Mouse (Mus musculus) heart, embryonic 11.5 days (tissue): ENCODE measurements around the gene Acss1. TPM values are rescaled to one million over a fixed set of nuclear protein-coding genes. Genes with fewer than 3 reads are reported as not detected.

ENCODE experiments used
- ATAC-seq: fragments of 200-750 bp; cut with Nextera tagmentation; replicated peaks from 2 replicates; pipeline ENCODE4 v1.8.0; 2017; ENCODE audit warnings: moderate library complexity; ENCODE audit not compliant: insufficient number of reproducible peaks, low FRiP score, low TSS enrichment
- H3K27ac ChIP-seq: fragments of 300-500 bp; sonication (generic); 2 replicates; pipeline ENCODE4 v1.5.1; 2014; ENCODE audit warnings: mild to moderate bottlenecking, low read depth, low read length
- H3K27me3 ChIP-seq: fragments of 300-500 bp; sonication (generic); 2 replicates; pipeline ENCODE4 v1.6.1; 2014; ENCODE audit warnings: mild to moderate bottlenecking, low read length, mixed read lengths; ENCODE audit not compliant: control insufficient read depth, insufficient read depth
- H3K36me3 ChIP-seq: fragments of 300-500 bp; sonication (generic); 2 replicates; pipeline ENCODE4 v1.6.1; 2014; ENCODE audit warnings: mild to moderate bottlenecking, low read length, moderate library complexity, mixed read lengths; ENCODE audit not compliant: control insufficient read depth, insufficient read depth
- H3K4me1 ChIP-seq: fragments of 300-500 bp; sonication (generic); 2 replicates; pipeline ENCODE4 v1.6.1; 2014; ENCODE audit warnings: low read length; ENCODE audit not compliant: control insufficient read depth, insufficient read depth
- H3K4me2 ChIP-seq: fragments of 300-500 bp; sonication (generic); 2 replicates; pipeline ENCODE4 v1.6.1; 2014; ENCODE audit warnings: mild to moderate bottlenecking, moderate library complexity
- H3K4me3 ChIP-seq: fragments of 300-500 bp; sonication (generic); 2 replicates; pipeline ENCODE4 v1.5.1; 2014; ENCODE audit warnings: low read depth, low read length
- H3K9ac ChIP-seq: fragments of 300-500 bp; sonication (generic); 2 replicates; pipeline ENCODE4 v1.6.1; 2014; ENCODE audit warnings: mild to moderate bottlenecking, low read depth, low read length, moderate library complexity
- H3K9me3 ChIP-seq: fragments of 300-500 bp; sonication (generic); replicated peaks from 2 replicates; pipeline ENCODE4 v1.6.1; 2016; ENCODE audit warnings: low read length; ENCODE audit not compliant: control insufficient read depth
- WGBS: fragments of 180-500 bp; shearing (Covaris S2); extraction: QIAGEN DNeasy Blood & Tissue Kit; methylation state at CpG from one replicate; pipeline ENCODE4 v1.1.7; 2014; ENCODE audit not compliant: insufficient replicate concordance; 5-methylcytosine and 5-hydroxymethylcytosine counted together
- polyA plus RNA-seq: library from polyadenylated mRNA; unstranded; fragments of >200 nt; fragmentation: Nextera tagmentation; extraction: Ambion mirVana; gene quantifications from 2 replicates; pipeline ENCODE4 v1.2.1, GENCODE M21; 2014

Gene Acss1
- polyA plus RNA-seq, 1 experiment from 2014 or later = 14.8 TPM

- H3K27me3 ChIP-seq = no peaks in the 10 kb centered on the region
- no peak overlapping the region for H3K4me2 ChIP-seq
- H3K36me3 ChIP-seq = no peaks in the 10 kb centered on the region
- no peaks in the 10 kb centered on the region for H3K9me3 ChIP-seq
- peak overlapping the region; percentile 90 for H3K27ac ChIP-seq
- no peak overlapping the region for H3K4me3 ChIP-seq
- no peak for ATAC-seq
- peaks cover 16% of the 10 kb centered on the region for H3K4me1 ChIP-seq
- 58% methylated on average over 9 of the region's 9 CpGs for WGBS
- H3K9ac ChIP-seq = no peak overlapping the region
Observed at GRCm38 (mm10) chr2:150651366-150651765, 16.9 kb downstream of the Acss1 start.

GRCm38 (mm10) chr2:150650511-150651074 lies 17.7 kb downstream of the Acss1 start:
- Histone ChIP-seq H3K4me2 (peak overlapping the region; percentile 27), H3K4me1 (peaks cover 16% of the 10 kb centered on the region), H3K27ac (peak overlapping the region; percentile 90), H3K27me3 (no peaks in the 10 kb centered on the region), H3K4me3 (no peak overlapping the region), H3K9ac (peak overlapping the region; percentile 62; the same call in 1 of the 2 replicates), H3K9me3 (no peaks in the 10 kb centered on the region), H3K36me3 (no peaks in the 10 kb centered on the region)
- 12% methylated on average over 7 of the region's 7 CpGs for WGBS
- ATAC-seq = peak; percentile 71

GRCm38 (mm10) chr2:150648300-150648895 lies 19.9 kb downstream of the Acss1 start:
- H3K4me3 ChIP-seq = no peak overlapping the region
- H3K27ac ChIP-seq = no peak overlapping the region
- H3K27me3 ChIP-seq = no peaks in the 10 kb centered on the region
- H3K4me1 ChIP-seq = peaks cover 16% of the 10 kb centered on the region
- H3K36me3 ChIP-seq = no peaks in the 10 kb centered on the region
- no peak for ATAC-seq
- H3K4me2 ChIP-seq = no peak overlapping the region
- no peaks in the 10 kb centered on the region for H3K9me3 ChIP-seq
- no peak overlapping the region for H3K9ac ChIP-seq
- 52% methylated on average over 13 of the region's 13 CpGs for WGBS

- peaks cover 16% of the 10 kb centered on the region for H3K4me1 ChIP-seq
- no peaks in the 10 kb centered on the region for H3K9me3 ChIP-seq
Observed at GRCm38 (mm10) chr2:150647681-150648299, 20.5 kb downstream of the Acss1 start.

GRCm38 (mm10) chr2:150646411-150647121 lies 21.7 kb downstream of the Acss1 start:
- 82% methylated on average over 8 of the region's 8 CpGs for WGBS
- H3K9ac ChIP-seq = no peak overlapping the region

More at GRCm38 (mm10) chr2:150647681-150648299, 20.5 kb downstream of the Acss1 start:
- Histone ChIP-seq H3K9ac (no peak overlapping the region), H3K27me3 (no peaks in the 10 kb centered on the region), H3K27ac (no peak overlapping the region), H3K36me3 (no peaks in the 10 kb centered on the region), H3K4me3 (no peak overlapping the region), H3K4me2 (no peak overlapping the region)
- ATAC-seq = no peak
- WGBS = 76% methylated on average over 14 of the region's 14 CpGs

GRCm38 (mm10) chr2:150645225-150645624 lies 23.1 kb downstream of the Acss1 start:
- Histone ChIP-seq H3K27me3 (no peaks in the 10 kb centered on the region), H3K9ac (no peak overlapping the region), H3K4me1 (peaks cover 6% of the 10 kb centered on the region), H3K36me3 (no peaks in the 10 kb centered on the region), H3K4me2 (no peak overlapping the region), H3K27ac (no peak overlapping the region), H3K4me3 (no peak overlapping the region), H3K9me3 (no peaks in the 10 kb centered on the region)
- WGBS = 94% methylated on average over 4 of the region's 4 CpGs
- no peak for ATAC-seq

More at GRCm38 (mm10) chr2:150646411-150647121, 21.7 kb downstream of the Acss1 start:
- Histone ChIP-seq H3K4me2 (no peak overlapping the region), H3K36me3 (no peaks in the 10 kb centered on the region), H3K27ac (no peak overlapping the region), H3K4me3 (no peak overlapping the region), H3K27me3 (no peaks in the 10 kb centered on the region), H3K4me1 (peaks cover 16% of the 10 kb centered on the region), H3K9me3 (no peaks in the 10 kb centered on the region)
- ATAC-seq = no peak

GRCm38 (mm10) chr2:150643726-150644415 lies 24.4 kb downstream of the Acss1 start:
- Histone ChIP-seq H3K9ac (no peak overlapping the region), H3K4me3 (no peak overlapping the region), H3K27me3 (no peaks in the 10 kb centered on the region), H3K9me3 (no peaks in the 10 kb centered on the region), H3K36me3 (no peaks in the 10 kb centered on the region), H3K4me2 (no peak overlapping the region), H3K27ac (no peak overlapping the region), H3K4me1 (no peaks in the 10 kb centered on the region)
- no peak for ATAC-seq
- WGBS = 79% methylated on average over 8 of the region's 8 CpGs

- WGBS = 97% methylated on average over 1 of the region's 1 CpGs
- H3K4me1 ChIP-seq = no peaks in the 10 kb centered on the region
Observed at GRCm38 (mm10) chr2:150643166-150643565, 25.1 kb downstream of the Acss1 start.

More at GRCm38 (mm10) chr2:150643166-150643565, 25.1 kb downstream of the Acss1 start:
- Histone ChIP-seq H3K27ac (no peak overlapping the region), H3K27me3 (no peaks in the 10 kb centered on the region), H3K9me3 (no peaks in the 10 kb centered on the region), H3K36me3 (no peaks in the 10 kb centered on the region), H3K4me3 (no peak overlapping the region), H3K9ac (no peak overlapping the region), H3K4me2 (no peak overlapping the region)
- no peak for ATAC-seq
